Mouse (Mus musculus): ENCODE data around the gene Cep164.

DNA sequence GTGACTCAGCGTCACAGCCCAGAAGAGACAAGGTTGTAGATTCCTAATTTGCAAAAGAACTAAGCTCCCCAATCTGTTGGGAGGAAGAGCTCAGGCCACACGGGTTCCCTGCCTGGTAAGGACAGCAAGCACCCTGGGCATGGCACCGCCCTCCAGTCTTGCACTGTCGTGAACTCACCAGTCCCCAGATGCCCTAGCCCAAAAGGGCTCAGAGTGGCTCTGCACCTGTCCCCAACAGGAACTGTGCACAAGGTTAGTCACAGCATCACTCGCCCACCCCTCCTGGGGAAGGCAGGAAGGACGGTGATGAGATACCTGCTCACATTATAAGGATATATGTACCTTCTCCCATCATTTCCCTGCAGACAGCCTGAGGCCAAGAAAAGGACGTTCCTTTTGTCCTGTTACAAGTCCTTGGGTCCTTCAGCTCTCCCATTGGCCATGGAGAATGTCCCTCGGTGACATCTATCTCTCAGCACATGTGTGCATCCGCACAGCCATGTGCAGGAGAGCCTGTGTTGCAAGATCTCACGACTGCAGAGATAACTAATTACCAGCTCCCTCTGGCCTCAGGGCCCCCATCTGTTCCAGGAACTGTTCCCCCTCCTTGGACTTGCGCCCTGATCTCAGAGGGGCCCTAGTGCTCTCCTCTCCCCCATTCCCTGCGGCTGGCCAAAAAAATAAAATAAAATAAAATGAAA is 89.3 kb downstream of the Cep164 start:
- TF ChIP-seq NRF1 (IDR thresholded peaks at IDR 0.05; ENCODE audit: insufficient read depth, low read depth, low read length, poor library complexity, severe bottlenecking) (no peak), RCOR1 (IDR thresholded peaks at IDR 0.05; ENCODE audit: low read depth, low read length) (no peak), TAL1 (IDR thresholded peaks at IDR 0.05; ENCODE audit: low read length) (no peak), CTCF (IDR thresholded peaks at IDR 0.05 in 2 of 3, conservative IDR thresholded peaks at IDR 0.05 in 1 of 3; ENCODE audit: control insufficient read depth in 1 of 3, insufficient read depth in 1 of 3, low read depth in 2 of 3, low read length in 3 of 3, poor library complexity in 1 of 3, severe bottlenecking in 1 of 3) (no peak), USF1 (IDR thresholded peaks at IDR 0.05; ENCODE audit: low read depth, low read length) (no peak), CHD2 (IDR thresholded peaks at IDR 0.05; ENCODE audit: low read length) (no peak), ETS1 (IDR thresholded peaks at IDR 0.05; ENCODE audit: low read depth, low read length) (no peak)

All from MEL (cell line).